Mouse (Mus musculus): ENCODE measurements around the gene Chst14. TPM values are rescaled to one million over a fixed set of nuclear protein-coding genes. Genes with fewer than 3 reads are reported as not detected.

Gene Chst14
- total RNA-seq, 2 experiments from 2014 or later: 11.2 to 15.0 TPM

- no peak for DNase-seq
Measured at GRCm38 (mm10) chr2:118969585-118970147, 43.4 kb downstream of the Chst14 start.

- no peak for DNase-seq
Measured at GRCm38 (mm10) chr2:118972048-118972447, 45.8 kb downstream of the Chst14 start.

GRCm38 (mm10) chr2:118972687-118973376 is 46.5 kb downstream of the Chst14 start:
- DNase-seq: peak; percentile 94

GRCm38 (mm10) chr2:118975855-118976254 is 49.6 kb downstream of the Chst14 start:
- no peak for DNase-seq

DNA sequence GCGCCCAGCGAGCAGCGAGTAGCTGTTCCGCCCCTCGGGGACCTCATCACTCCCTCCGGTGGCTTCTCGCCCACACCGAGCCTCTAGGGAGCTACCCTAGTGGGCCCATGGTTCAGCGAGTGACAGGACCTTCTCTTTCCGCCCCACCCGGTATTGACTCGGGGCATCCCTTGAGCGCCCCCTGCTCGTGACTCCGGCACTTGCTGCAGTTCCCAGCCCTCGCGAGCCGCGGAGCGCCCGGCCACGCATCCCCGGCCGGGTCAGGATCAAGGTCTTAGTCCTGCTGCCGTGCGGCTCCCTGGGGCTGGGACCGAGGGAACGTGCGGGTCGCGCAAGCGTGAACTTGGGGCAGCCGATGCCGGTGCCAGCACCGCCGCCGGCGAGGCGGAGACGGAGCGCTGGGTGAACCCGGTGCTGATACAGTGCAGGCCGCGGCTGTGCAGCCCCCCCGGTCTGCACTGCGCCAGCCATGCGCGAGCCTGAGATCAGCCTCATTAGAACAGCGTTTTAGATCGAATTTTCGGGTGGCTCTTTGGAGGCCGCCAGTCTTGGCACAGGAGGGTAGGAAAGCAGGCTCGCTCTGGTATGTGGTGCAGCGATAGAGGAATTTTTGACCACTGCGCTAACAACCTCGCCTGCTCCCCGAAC is 50.1 kb downstream of the Chst14 start:
- peak; percentile 93 for DNase-seq

DNA sequence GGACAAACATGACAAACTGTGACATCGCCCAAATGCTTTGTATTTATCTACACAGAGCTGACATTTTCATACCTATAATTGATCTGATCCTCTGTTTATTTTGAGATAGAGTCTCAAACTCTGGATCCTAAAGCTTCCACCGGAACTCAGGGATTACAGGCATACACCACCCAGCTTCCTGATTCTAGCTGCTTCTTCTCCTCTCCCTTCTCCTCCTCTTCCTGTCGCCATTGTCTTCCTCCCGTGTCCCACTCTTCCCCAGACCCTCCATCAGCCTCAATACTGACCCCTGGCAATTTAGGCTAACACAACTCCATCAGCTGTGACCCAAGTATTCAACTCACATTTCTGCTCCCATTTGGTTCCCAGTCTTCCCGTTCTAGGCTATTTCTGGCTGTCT is 50.6 kb downstream of the Chst14 start:
- DNase-seq: no peak

DNA sequence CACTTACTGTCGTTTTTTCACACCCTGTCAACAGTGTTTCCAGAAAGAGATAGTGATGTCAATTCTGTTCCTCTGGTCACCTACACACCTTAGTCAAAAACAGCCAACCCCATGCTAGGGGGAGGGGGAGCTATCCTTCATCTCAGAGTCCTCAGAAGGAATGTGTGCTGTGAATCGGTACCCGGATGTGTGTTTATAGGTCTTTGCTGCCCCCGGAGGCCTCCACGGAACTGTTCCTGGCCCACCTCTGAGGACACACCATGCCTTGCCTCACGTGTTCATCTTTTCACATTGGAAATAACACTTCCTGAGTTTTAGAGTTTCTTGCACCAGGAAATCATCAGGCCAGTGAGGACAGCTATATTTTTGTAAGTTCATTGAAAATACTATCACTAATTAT is 51.8 kb downstream of the Chst14 start:
- DNase-seq: no peak

Other genes with a start within 250 kb of the Chst14 start
- gene Ankrd63, start 222.5 kb upstream of the Chst14 start, total RNA-seq (2021): under 1 TPM; 0.09 to 0.15 TPM
- 1 to 10 TPM; 1.8 to 3.0 TPM for gene Plcb2, start 198.1 kb upstream of the Chst14 start, total RNA-seq (2021)
- 10 to 100 TPM; 27.3 to 27.9 TPM for gene Inafm2, start 180.7 kb upstream of the Chst14 start, total RNA-seq (2021)
- 1 to 10 TPM; 3.2 to 5.5 TPM for gene Ccdc9b, start 163.8 kb upstream of the Chst14 start, total RNA-seq (2021)
- not detected for gene Phgr1, start 153.7 kb upstream of the Chst14 start, total RNA-seq (2021)
- gene Disp2, start 146.8 kb upstream of the Chst14 start, total RNA-seq (2021): 10 to 100 TPM; 22.0 to 26.2 TPM
- gene Knstrn, start 112.5 kb upstream of the Chst14 start, total RNA-seq (2021): 10 to 100 TPM; 18.2 to 19.1 TPM
- gene Ivd, start 64.5 kb upstream of the Chst14 start, total RNA-seq (2021): 100 to 1,000 TPM; 157 to 177 TPM
- gene Bahd1, start 26.1 kb upstream of the Chst14 start, total RNA-seq (2021): 10 to 100 TPM; 30.1 to 37.9 TPM
- gene Ccdc32, start 102.9 kb downstream of the Chst14 start, total RNA-seq (2021): 10 to 100 TPM; 17.7 TPM
- gene Rpusd2, start 108.3 kb downstream of the Chst14 start, total RNA-seq (2021): 1 to 10 TPM; 5.0 to 5.6 TPM
- gene Knl1, start 120.6 kb downstream of the Chst14 start, total RNA-seq (2021): 1 to 10 TPM; 7.5 to 9.8 TPM
- gene Rad51, start 186.3 kb downstream of the Chst14 start, total RNA-seq (2021): 1 to 10 TPM; 9.1 to 9.3 TPM
- 10 to 100 TPM; 77.3 to 78.7 TPM for gene Rmdn3, start 230.5 kb downstream of the Chst14 start, total RNA-seq (2021)
- gene Gchfr, start 241.3 kb downstream of the Chst14 start, total RNA-seq (2021): 10 to 100 TPM; 25.9 to 43.2 TPM
- gene Gm14137, start 248.0 kb downstream of the Chst14 start, total RNA-seq (2021): under 1 TPM; 0.15 to 0.24 TPM